Mouse (Mus musculus) liver, postnatal 0 days (tissue): ENCODE measurements at regions not wholly inside any gene's neighbourhood (a gene's known extent, or its start where the extent isn't known, plus 50 kb on each side); places are given as distances from the start of the nearest gene placed in this dataset.

ENCODE experiments used
- ATAC-seq: fragments of 200-750 bp; cut with Nextera tagmentation; 2 replicates; pipeline ENCODE4 v1.8.0; 2017; ENCODE audit warnings: mild to moderate bottlenecking, moderate library complexity
- DNase-seq: peaks from one replicate; pipeline ENCODE4 v3.0.0-alpha.2; 2016
- H3K27ac ChIP-seq: fragments of 300-500 bp; sonication (generic); 2 replicates; pipeline ENCODE4 v1.5.1; 2014; ENCODE audit warnings: antibody characterized with exemption, moderate library complexity, mild to moderate bottlenecking, low read depth
- H3K27me3 ChIP-seq: fragments of 300-500 bp; sonication (generic); 2 replicates; pipeline ENCODE4 v1.6.1; 2014; ENCODE audit warnings: low read length, control low read depth, mixed read lengths; ENCODE audit not compliant: insufficient read depth
- H3K36me3 ChIP-seq: fragments of 300-500 bp; sonication (generic); replicated peaks from 2 replicates; pipeline ENCODE4 v1.6.1; 2014; ENCODE audit warnings: mild to moderate bottlenecking, control low read depth, low read length, moderate library complexity, mixed read lengths; ENCODE audit not compliant: insufficient read depth
- H3K4me1 ChIP-seq: fragments of 300-500 bp; sonication (generic); 2 replicates; pipeline ENCODE4 v1.6.1; 2014; ENCODE audit warnings: antibody characterized with exemption, mild to moderate bottlenecking, control low read depth; ENCODE audit not compliant: insufficient read depth
- H3K4me2 ChIP-seq: fragments of 300-500 bp; sonication (generic); 2 replicates; pipeline ENCODE4 v1.6.1; 2014; ENCODE audit warnings: low read depth, mild to moderate bottlenecking, low read length, moderate library complexity, mixed read lengths
- H3K4me3 ChIP-seq: fragments of 300-500 bp; sonication (generic); 2 replicates; pipeline ENCODE4 v1.5.1; 2014; ENCODE audit warnings: low read depth, low read length
- H3K9ac ChIP-seq: fragments of 300-500 bp; sonication (generic); replicated peaks from 2 replicates; pipeline ENCODE4 v1.6.1; 2014; ENCODE audit warnings: mild to moderate bottlenecking, moderate library complexity
- H3K9me3 ChIP-seq: fragments of 300-500 bp; sonication (generic); 2 replicates; pipeline ENCODE4 v1.6.1; 2016; ENCODE audit warnings: mild to moderate bottlenecking, control low read depth, low read length, mixed read lengths
- CTCF ChIP-seq: sonication (generic); IDR thresholded peaks from 2 replicates; pipeline ENCODE4 v1.5.1; 2016; ENCODE audit warnings: antibody characterized with exemption, low read depth
- EP300 ChIP-seq: IDR thresholded peaks from 2 replicates; pipeline ENCODE4 v1.6.1; 2016; ENCODE audit warnings: antibody characterized with exemption, low read depth, mild to moderate bottlenecking
- WGBS: fragments of 180-500 bp; shearing (Covaris S2); extraction: QIAGEN DNeasy Blood & Tissue Kit; methylation state at CpG from one replicate; pipeline ENCODE4 v1.1.7; 2014; ENCODE audit not compliant: insufficient replicate concordance; 5-methylcytosine and 5-hydroxymethylcytosine counted together

DNA sequence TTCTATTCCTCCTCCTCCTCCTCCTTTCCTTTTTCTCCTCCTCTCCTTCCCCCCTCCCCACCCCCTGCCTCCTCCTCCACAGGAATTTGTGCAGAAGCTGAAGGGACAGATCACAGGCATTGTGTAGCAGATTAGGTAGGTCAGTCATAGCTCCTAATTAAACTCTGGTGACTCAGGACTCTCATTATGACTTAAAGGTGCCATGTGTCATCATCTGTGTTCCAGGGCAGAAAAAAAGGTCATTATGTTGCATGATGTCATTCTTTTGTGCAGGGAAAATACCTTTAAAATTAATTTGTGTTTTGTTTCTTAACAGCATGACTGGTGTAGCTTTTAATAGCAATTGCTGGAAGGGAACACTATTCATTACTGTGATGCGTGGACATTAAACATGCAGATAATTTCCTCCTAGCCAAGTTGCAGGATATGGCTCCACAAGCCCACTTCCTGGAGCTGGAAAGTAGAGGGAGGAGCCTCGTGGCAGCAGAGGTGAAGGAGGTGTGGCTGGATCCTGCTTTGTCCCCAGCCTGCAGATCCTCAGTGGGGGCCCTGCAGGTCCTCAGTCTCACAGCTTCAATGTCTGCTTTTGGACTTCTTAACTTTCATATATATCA, 62.4 kb upstream of the Jazf1 start:
- no peaks in the 10 kb centered on the region for H3K36me3 ChIP-seq
- no peak for TF ChIP-seq EP300
- no peak for TF ChIP-seq CTCF
- H3K4me2 ChIP-seq, result no peak overlapping the region
- H3K4me3 ChIP-seq, result no peak overlapping the region
- 24% methylated on average over 2 of the region's 2 CpGs for WGBS
- H3K9ac ChIP-seq, result no peak overlapping the region
- no peaks in the 10 kb centered on the region for H3K27me3 ChIP-seq
- ATAC-seq (no peak), DNase-seq (no peak)
- H3K27ac ChIP-seq, result no peak overlapping the region
- no peaks in the 10 kb centered on the region for H3K4me1 ChIP-seq
- no peaks in the 10 kb centered on the region for H3K9me3 ChIP-seq

GRCm38 (mm10) chr6:53126776-53127175, 58.3 kb upstream of the Jazf1 start:
- no peak for DNase-seq
- Histone ChIP-seq H3K4me3 (no peak overlapping the region), H3K36me3 (no peaks in the 10 kb centered on the region), H3K9ac (no peak overlapping the region), H3K4me1 (no peaks in the 10 kb centered on the region), H3K4me2 (no peak overlapping the region), H3K9me3 (no peaks in the 10 kb centered on the region), H3K27me3 (no peaks in the 10 kb centered on the region), H3K27ac (no peak overlapping the region)
- 79% methylated on average over 5 of the region's 5 CpGs for WGBS
- TF ChIP-seq EP300 (no peak), CTCF (no peak)
- ATAC-seq, result no peak

DNA sequence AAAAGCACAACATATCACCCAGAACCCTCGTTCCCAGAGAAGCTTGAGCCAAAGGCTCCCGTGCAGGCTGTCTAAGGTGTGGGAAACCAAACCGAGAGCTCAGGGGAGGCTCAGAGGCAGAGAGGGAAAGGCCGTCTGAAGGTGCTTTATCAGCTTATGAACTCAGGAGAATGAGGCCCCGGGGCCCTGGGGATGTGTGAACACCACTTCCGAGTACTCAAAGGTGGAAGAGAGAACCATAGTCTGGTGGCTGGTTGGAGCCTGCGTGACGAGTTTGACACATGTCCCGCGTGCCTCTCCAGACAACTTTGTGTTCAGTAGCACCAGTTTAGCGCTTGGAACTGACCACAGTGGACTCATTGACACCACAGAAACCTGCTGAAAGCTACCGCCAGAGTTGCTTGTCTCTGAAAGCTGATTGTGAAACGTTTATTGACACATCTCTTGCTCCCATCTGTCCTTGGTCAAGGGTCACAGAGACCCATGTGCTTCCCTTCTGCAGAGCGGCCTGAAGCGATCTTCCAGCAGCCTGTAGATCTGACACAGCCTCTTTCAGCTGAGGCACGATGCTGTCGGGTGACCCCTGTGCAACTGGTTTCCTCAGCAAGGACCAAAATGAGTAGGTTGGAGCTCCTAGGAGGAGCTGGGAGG, 56.5 kb upstream of the Jazf1 start:
- no peak overlapping the region for H3K4me3 ChIP-seq
- H3K36me3 ChIP-seq, result no peaks in the 10 kb centered on the region
- H3K4me1 ChIP-seq, result no peaks in the 10 kb centered on the region
- no peaks in the 10 kb centered on the region for H3K9me3 ChIP-seq
- peak; percentile 98 for ATAC-seq
- no peak overlapping the region for H3K9ac ChIP-seq
- no peaks in the 10 kb centered on the region for H3K27me3 ChIP-seq
- peak overlapping the region; percentile 79 for H3K27ac ChIP-seq
- peak; percentile 50 for DNase-seq
- WGBS, result 50% methylated on average over 17 of the region's 17 CpGs
- peak overlapping the region; percentile 45; the same call in 1 of the 2 replicates for H3K4me2 ChIP-seq
- TF ChIP-seq EP300 (peak; percentile 68), CTCF (no peak)

GRCm38 (mm10) chr6:53120385-53120784, 52.0 kb upstream of the Jazf1 start:
- Histone ChIP-seq H3K9me3 (no peaks in the 10 kb centered on the region), H3K4me1 (peaks cover 7% of the 10 kb centered on the region), H3K4me3 (no peak overlapping the region), H3K27me3 (no peaks in the 10 kb centered on the region), H3K36me3 (no peaks in the 10 kb centered on the region), H3K9ac (no peak overlapping the region), H3K27ac (no peak overlapping the region), H3K4me2 (no peak overlapping the region)
- WGBS, result 81% methylated on average over 5 of the region's 5 CpGs
- no peak for DNase-seq
- ATAC-seq, result no peak
- TF ChIP-seq CTCF, result no peak
- no peak for TF ChIP-seq EP300
